Mouse (Mus musculus): Measurements from ENCODE around the gene Gm6763. TPM values are rescaled to one million over a fixed set of nuclear protein-coding genes. Genes with fewer than 3 reads are reported as not detected.
"Not testable (repeated sequence)": the region's sequence is repeated elsewhere in the genome, so short reads cannot be mapped to it uniquely, and the experiment has no call there.

Gm6763 gene
- not detected in 2 replicates for polyA plus RNA-seq (2011; ENCODE audit: insufficient read length, low read depth, missing spikeins)

DNA sequence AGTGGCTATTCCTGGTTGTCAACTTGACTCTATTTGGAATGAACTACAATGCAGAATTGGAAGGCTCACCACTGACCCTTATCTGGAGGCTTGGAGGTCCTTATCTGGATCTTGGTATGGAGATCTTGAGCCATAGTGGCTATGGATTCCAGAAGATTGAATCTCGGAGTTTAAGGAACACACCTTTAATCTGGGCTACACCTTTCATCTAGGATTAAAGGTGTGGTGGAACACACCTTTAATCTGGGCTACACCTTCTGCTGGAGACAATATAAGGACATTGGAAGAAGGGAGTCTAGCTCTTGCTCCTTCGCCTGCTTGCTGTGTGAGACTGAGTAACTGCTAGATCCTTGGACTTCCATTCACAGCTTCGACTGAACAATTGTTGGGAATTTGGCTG lies at the start of gene Gm6763:
Gene Gm6763, plus strand, starts transcription at position 301 of the 400 bp plus-strand sequence.
- H3K4me3 ChIP-seq (ENCODE audit: insufficient read depth, low read length); H3K4me1 ChIP-seq (ENCODE audit: control insufficient read depth, insufficient read depth, low read length); H3K27ac ChIP-seq (ENCODE audit: insufficient read depth, low read length): not testable (repeated sequence)

DNA sequence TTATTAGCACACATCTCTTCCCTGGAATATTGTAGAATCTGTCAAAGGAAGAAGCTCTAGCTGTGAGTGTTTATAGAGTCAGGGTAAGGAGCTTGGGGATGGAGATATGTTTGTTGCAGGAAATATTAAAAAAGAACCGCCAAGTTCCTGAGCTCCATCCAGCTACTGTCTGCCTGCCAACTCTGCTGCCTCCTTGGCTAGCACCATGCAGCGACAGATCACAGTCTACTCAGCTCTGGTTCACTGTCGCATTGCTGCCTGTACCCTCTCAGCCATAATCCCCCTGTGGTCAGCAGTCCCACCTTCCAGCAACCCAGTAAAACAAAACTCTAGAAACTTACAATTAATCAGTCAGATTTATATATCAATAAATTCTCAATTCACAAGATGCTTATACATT lies 41.3 kb upstream of the Gm6763 start:
- TF ChIP-seq POLR2A (IDR thresholded peaks at IDR 0.05; ENCODE audit: low read depth, low read length): no peak
- no peak for TF ChIP-seq CTCF (IDR thresholded peaks at IDR 0.05; ENCODE audit: borderline replicate concordance, insufficient read depth, low read length)
- H3K4me3 ChIP-seq (ENCODE audit: insufficient read depth, low read length): no peak overlapping the region
- no peaks in the 10 kb centered on the region for H3K4me1 ChIP-seq (ENCODE audit: control insufficient read depth, insufficient read depth, low read length)
- H3K27ac ChIP-seq (ENCODE audit: insufficient read depth, low read length): no peak overlapping the region

DNA sequence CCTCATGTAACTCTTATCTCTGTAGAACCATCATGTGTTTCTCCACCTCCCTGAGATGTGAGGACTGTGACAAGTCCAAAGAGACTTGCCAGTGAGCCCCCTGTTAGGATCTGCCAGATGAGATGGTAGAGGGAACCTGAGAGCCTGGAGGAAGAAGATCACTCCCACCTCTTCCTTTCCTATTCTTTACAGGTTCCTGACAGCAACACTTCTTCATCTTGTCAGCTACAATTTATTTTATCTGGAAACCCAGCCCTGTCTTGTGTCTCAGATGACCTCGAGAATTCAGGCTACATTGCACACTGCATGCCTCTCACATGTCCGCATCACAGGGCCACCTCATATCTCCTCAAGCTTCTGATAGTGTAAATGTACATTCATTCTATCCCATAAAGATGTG lies 33.0 kb upstream of the Gm6763 start:
- Histone ChIP-seq H3K27ac (ENCODE audit: insufficient read depth, low read length) (no peak overlapping the region), H3K4me1 (ENCODE audit: control insufficient read depth, insufficient read depth, low read length) (no peaks in the 10 kb centered on the region), H3K4me3 (ENCODE audit: insufficient read depth, low read length) (no peak overlapping the region)
- TF ChIP-seq POLR2A (IDR thresholded peaks at IDR 0.05; ENCODE audit: low read depth, low read length) (no peak), CTCF (IDR thresholded peaks at IDR 0.05; ENCODE audit: borderline replicate concordance, insufficient read depth, low read length) (no peak)

DNA sequence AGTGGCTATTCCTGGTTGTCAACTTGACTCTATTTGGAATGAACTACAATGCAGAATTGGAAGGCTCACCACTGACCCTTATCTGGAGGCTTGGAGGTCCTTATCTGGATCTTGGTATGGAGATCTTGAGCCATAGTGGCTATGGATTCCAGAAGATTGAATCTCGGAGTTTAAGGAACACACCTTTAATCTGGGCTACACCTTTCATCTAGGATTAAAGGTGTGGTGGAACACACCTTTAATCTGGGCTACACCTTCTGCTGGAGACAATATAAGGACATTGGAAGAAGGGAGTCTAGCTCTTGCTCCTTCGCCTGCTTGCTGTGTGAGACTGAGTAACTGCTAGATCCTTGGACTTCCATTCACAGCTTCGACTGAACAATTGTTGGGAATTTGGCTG lies 8.6 kb upstream of the Gm6763 start, which contains the start of gene Gm21293:
Gene Gm21293, plus strand, starts transcription at position 301 of the 400 bp plus-strand sequence.
- not testable (repeated sequence) for H3K4me3 ChIP-seq (ENCODE audit: insufficient read depth, low read length); H3K27ac ChIP-seq (ENCODE audit: insufficient read depth, low read length); H3K4me1 ChIP-seq (ENCODE audit: control insufficient read depth, insufficient read depth, low read length)

DNA sequence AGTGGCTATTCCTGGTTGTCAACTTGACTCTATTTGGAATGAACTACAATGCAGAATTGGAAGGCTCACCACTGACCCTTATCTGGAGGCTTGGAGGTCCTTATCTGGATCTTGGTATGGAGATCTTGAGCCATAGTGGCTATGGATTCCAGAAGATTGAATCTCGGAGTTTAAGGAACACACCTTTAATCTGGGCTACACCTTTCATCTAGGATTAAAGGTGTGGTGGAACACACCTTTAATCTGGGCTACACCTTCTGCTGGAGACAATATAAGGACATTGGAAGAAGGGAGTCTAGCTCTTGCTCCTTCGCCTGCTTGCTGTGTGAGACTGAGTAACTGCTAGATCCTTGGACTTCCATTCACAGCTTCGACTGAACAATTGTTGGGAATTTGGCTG lies 8.4 kb downstream of the Gm6763 start, which contains the start of gene Gm8764:
Gene Gm8764, plus strand, starts transcription at position 301 of the 400 bp plus-strand sequence.
- H3K4me3 ChIP-seq (ENCODE audit: insufficient read depth, low read length); H3K27ac ChIP-seq (ENCODE audit: insufficient read depth, low read length); H3K4me1 ChIP-seq (ENCODE audit: control insufficient read depth, insufficient read depth, low read length): not testable (repeated sequence)

DNA sequence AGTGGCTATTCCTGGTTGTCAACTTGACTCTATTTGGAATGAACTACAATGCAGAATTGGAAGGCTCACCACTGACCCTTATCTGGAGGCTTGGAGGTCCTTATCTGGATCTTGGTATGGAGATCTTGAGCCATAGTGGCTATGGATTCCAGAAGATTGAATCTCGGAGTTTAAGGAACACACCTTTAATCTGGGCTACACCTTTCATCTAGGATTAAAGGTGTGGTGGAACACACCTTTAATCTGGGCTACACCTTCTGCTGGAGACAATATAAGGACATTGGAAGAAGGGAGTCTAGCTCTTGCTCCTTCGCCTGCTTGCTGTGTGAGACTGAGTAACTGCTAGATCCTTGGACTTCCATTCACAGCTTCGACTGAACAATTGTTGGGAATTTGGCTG lies 16.9 kb downstream of the Gm6763 start, which contains the start of gene Gm21304:
Gene Gm21304, plus strand, starts transcription at position 301 of the 400 bp plus-strand sequence.
- not testable (repeated sequence) for H3K27ac ChIP-seq (ENCODE audit: insufficient read depth, low read length); H3K4me1 ChIP-seq (ENCODE audit: control insufficient read depth, insufficient read depth, low read length); H3K4me3 ChIP-seq (ENCODE audit: insufficient read depth, low read length)

DNA sequence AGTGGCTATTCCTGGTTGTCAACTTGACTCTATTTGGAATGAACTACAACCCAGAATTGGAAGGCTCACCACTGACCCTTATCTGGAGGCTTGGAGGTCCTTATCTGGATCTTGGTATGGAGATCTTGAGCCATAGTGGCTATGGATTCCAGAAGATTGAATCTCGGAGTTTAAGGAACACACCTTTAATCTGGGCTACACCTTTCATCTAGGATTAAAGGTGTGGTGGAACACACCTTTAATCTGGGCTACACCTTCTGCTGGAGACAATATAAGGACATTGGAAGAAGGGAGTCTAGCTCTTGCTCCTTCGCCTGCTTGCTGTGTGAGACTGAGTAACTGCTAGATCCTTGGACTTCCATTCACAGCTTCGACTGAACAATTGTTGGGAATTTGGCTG lies 25.4 kb downstream of the Gm6763 start, which contains the start of gene Gm21312:
Gene Gm21312, plus strand, starts transcription at position 301 of the 400 bp plus-strand sequence.
- not testable (repeated sequence) for H3K27ac ChIP-seq (ENCODE audit: insufficient read depth, low read length); H3K4me1 ChIP-seq (ENCODE audit: control insufficient read depth, insufficient read depth, low read length); H3K4me3 ChIP-seq (ENCODE audit: insufficient read depth, low read length)

DNA sequence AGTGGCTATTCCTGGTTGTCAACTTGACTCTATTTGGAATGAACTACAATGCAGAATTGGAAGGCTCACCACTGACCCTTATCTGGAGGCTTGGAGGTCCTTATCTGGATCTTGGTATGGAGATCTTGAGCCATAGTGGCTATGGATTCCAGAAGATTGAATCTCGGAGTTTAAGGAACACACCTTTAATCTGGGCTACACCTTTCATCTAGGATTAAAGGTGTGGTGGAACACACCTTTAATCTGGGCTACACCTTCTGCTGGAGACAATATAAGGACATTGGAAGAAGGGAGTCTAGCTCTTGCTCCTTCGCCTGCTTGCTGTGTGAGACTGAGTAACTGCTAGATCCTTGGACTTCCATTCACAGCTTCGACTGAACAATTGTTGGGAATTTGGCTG lies 33.9 kb downstream of the Gm6763 start, which contains the start of gene Gm20765:
Gene Gm20765, plus strand, starts transcription at position 301 of the 400 bp plus-strand sequence.
- not testable (repeated sequence) for H3K4me3 ChIP-seq (ENCODE audit: insufficient read depth, low read length); H3K4me1 ChIP-seq (ENCODE audit: control insufficient read depth, insufficient read depth, low read length); H3K27ac ChIP-seq (ENCODE audit: insufficient read depth, low read length)

DNA sequence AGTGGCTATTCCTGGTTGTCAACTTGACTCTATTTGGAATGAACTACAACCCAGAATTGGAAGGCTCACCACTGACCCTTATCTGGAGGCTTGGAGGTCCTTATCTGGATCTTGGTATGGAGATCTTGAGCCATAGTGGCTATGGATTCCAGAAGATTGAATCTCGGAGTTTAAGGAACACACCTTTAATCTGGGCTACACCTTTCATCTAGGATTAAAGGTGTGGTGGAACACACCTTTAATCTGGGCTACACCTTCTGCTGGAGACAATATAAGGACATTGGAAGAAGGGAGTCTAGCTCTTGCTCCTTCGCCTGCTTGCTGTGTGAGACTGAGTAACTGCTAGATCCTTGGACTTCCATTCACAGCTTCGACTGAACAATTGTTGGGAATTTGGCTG lies 42.4 kb downstream of the Gm6763 start, which contains the start of gene Gm4340:
Gene Gm4340, plus strand, starts transcription at position 301 of the 400 bp plus-strand sequence.
- H3K4me3 ChIP-seq (ENCODE audit: insufficient read depth, low read length); H3K4me1 ChIP-seq (ENCODE audit: control insufficient read depth, insufficient read depth, low read length); H3K27ac ChIP-seq (ENCODE audit: insufficient read depth, low read length): not testable (repeated sequence)

Other genes with a start within 250 kb of the Gm6763 start
- gene Gm21293, start 8.5 kb upstream of the Gm6763 start, polyA plus RNA-seq (2011; ENCODE audit: insufficient read length, low read depth, missing spikeins): not detected in 2 replicates
- not detected in 2 replicates for gene Gm8764, start 8.5 kb downstream of the Gm6763 start, polyA plus RNA-seq (2011; ENCODE audit: insufficient read length, low read depth, missing spikeins)
- gene Gm21304, start 17.0 kb downstream of the Gm6763 start, polyA plus RNA-seq (2011; ENCODE audit: insufficient read length, low read depth, missing spikeins): not detected in 2 replicates
- gene Gm21312, start 25.5 kb downstream of the Gm6763 start, polyA plus RNA-seq (2011; ENCODE audit: insufficient read length, low read depth, missing spikeins): not detected in 2 replicates
- not detected in 2 replicates for gene Gm20765, start 34.0 kb downstream of the Gm6763 start, polyA plus RNA-seq (2011; ENCODE audit: insufficient read length, low read depth, missing spikeins)
- not detected in 2 replicates for gene Gm4340, start 42.5 kb downstream of the Gm6763 start, polyA plus RNA-seq (2011; ENCODE audit: insufficient read length, low read depth, missing spikeins)

Data from embryonic fibroblast, embryonic 13.5 days (primary cell).